Mouse (Mus musculus): ENCODE data around the gene Jag1. TPM values are rescaled to one million over a fixed set of nuclear protein-coding genes. Genes with fewer than 3 reads are reported as not detected.

Gene Jag1
- polyA plus RNA-seq, 1 experiment, result 3.2 TPM

DNA sequence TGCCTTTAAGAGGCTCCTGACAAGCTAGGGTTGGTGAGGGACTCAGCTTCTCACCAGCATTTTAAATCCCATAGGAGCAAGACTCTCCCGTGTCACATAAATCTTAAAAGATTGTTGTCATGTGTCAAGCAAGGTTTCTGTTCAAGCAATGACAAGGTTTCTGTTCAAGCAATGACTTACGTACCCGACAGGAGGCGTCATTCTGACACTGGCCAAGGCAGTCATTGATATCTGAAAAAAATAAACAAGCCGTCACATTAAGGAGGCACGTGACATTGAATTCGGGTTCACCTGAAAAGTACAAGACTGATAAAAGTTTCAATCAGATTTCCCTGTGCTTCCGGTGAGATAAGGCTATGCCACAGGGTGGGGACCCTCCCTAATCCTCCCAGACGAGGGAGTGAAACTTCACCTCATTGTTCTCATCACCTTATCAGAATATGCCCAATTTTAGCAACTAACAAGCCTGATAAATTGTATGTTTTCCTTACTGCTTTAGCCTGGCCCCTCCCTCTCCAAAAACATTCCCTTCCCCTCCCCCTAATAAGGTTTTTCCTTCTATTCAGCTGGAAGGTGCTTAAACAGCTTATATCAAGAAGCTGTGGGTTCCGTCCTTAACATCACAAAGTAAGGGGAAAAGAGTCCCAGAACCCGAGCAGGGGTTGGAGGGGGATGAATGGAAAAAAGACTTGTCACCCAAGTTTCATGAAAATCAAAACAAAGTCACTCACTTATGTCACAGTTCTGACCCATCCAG is 24.5 kb downstream of the Jag1 start:
- Histone ChIP-seq H3K4me1 (ENCODE audit: control insufficient read depth, insufficient read depth, insufficient read length, low read length) (no peaks in the 10 kb centered on the region), H3K27ac (ENCODE audit: insufficient read depth, low read depth, low read length) (no peak overlapping the region), H3K4me3 (ENCODE audit: low read depth, low read length) (no peak overlapping the region), H3K27me3 (ENCODE audit: control insufficient read depth, insufficient read depth, low read length) (no peaks in the 10 kb centered on the region), H3K36me3 (ENCODE audit: control insufficient read depth, insufficient read depth, low read length) (peaks cover 77% of the 10 kb centered on the region)
- 63% methylated on average over 11 of the region's 11 CpGs for WGBS
- TF ChIP-seq CTCF (IDR thresholded peaks at IDR 0.05; ENCODE audit: extremely low read depth, insufficient read length, insufficient replicate concordance, low read depth, low read length), result no peak
- no peak for TF ChIP-seq POLR2A (IDR thresholded peaks at IDR 0.05; ENCODE audit: low read depth, low read length)

DNA sequence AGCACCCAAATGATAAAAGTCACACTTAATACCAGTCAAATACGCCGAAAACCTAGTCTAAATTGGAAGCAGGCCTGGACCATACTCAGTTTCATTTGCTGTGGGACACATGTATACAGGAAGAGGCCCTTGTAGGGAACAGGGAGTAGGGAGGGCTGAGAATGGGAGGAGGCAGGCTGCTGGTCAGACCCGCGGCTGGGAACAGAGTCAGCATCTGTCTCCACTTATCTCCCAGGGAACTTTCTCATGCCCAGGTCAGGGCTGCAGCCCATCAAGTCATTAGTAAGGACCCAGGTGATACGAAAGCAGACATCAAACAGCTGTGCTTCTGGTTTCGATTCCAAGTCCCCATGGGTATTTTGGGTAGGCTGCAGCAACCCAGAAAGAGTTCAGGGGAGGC is 28.7 kb downstream of the Jag1 start:
- Histone ChIP-seq H3K27me3 (ENCODE audit: control insufficient read depth, insufficient read depth, low read length) (no peaks in the 10 kb centered on the region), H3K36me3 (ENCODE audit: control insufficient read depth, insufficient read depth, low read length) (peaks cover 87% of the 10 kb centered on the region), H3K4me3 (ENCODE audit: low read depth, low read length) (no peak overlapping the region), H3K4me1 (ENCODE audit: control insufficient read depth, insufficient read depth, insufficient read length, low read length) (no peaks in the 10 kb centered on the region), H3K27ac (ENCODE audit: insufficient read depth, low read depth, low read length) (no peak overlapping the region)
- no peak for TF ChIP-seq POLR2A (IDR thresholded peaks at IDR 0.05; ENCODE audit: low read depth, low read length)
- TF ChIP-seq CTCF (IDR thresholded peaks at IDR 0.05; ENCODE audit: extremely low read depth, insufficient read length, insufficient replicate concordance, low read depth, low read length), result no peak
- WGBS, result 73% methylated on average over 6 of the region's 6 CpGs

DNA sequence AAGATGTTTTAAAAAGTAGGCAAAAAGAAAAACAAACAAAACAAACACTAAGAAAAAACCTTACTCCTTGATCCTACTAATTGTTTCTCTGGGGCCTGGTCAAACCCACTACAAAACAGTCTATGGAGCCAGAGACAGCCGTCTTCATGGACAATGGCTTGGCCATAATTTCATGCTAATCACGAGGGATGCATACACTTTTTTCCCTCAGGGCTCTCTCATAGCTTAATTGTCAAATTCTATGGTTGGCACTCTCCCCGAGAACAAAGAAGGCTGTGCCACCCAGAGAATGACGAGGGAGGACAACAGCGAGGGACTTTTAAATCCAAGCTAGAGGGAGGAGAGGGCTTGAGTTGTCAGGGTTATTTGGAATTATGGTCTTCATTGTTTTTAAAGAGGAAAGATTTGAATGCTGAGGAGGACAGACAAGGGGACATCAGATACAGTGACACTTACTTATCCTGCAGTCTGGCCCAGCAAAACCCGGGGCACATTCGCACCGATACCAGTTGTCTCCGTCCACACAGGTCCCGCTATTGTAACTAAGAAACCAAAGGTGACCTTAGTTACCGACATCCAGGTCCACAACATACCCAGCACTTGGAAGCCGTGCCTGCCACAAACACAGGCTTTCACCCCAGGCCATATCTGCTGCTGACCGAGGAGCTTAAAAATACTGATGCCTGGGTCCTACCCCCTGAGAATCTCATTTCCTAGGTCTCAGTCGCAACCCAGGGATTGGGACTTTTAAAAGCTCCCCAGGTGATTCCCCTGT is 29.6 kb downstream of the Jag1 start:
- 92% methylated on average over 14 of the region's 14 CpGs for WGBS
- Histone ChIP-seq H3K27me3 (ENCODE audit: control insufficient read depth, insufficient read depth, low read length) (no peaks in the 10 kb centered on the region), H3K4me3 (ENCODE audit: low read depth, low read length) (no peak overlapping the region), H3K27ac (ENCODE audit: insufficient read depth, low read depth, low read length) (no peak overlapping the region), H3K4me1 (ENCODE audit: control insufficient read depth, insufficient read depth, insufficient read length, low read length) (no peaks in the 10 kb centered on the region), H3K36me3 (ENCODE audit: control insufficient read depth, insufficient read depth, low read length) (peaks cover 83% of the 10 kb centered on the region)
- TF ChIP-seq POLR2A (IDR thresholded peaks at IDR 0.05; ENCODE audit: low read depth, low read length) (no peak), CTCF (IDR thresholded peaks at IDR 0.05; ENCODE audit: extremely low read depth, insufficient read length, insufficient replicate concordance, low read depth, low read length) (no peak)

DNA sequence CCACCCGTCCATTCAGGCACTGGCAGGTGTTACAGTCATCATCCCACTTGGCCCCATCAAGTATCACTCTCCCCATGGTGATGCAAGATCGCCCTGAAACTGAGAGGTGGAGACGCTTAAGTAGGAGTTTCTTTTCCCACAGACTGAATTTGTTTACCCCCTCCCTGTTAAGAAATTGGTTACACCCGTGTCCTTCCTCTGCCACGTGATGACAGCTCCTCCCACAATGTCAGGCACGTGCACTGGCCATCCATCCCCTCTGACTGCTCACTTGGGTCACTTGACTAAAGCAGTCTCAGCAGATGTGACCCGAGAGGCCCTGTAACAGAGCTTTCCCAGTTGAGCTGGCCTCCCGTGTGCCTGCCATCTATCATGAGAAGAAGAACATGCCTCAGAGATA is 31.2 kb downstream of the Jag1 start:
- Histone ChIP-seq H3K4me3 (ENCODE audit: low read depth, low read length) (no peak overlapping the region), H3K27me3 (ENCODE audit: control insufficient read depth, insufficient read depth, low read length) (no peaks in the 10 kb centered on the region), H3K36me3 (ENCODE audit: control insufficient read depth, insufficient read depth, low read length) (peaks cover 69% of the 10 kb centered on the region), H3K4me1 (ENCODE audit: control insufficient read depth, insufficient read depth, insufficient read length, low read length) (peaks cover 3% of the 10 kb centered on the region), H3K27ac (ENCODE audit: insufficient read depth, low read depth, low read length) (no peak overlapping the region)
- 69% methylated on average over 8 of the region's 8 CpGs for WGBS
- TF ChIP-seq POLR2A (IDR thresholded peaks at IDR 0.05; ENCODE audit: low read depth, low read length) (no peak), CTCF (IDR thresholded peaks at IDR 0.05; ENCODE audit: extremely low read depth, insufficient read length, insufficient replicate concordance, low read depth, low read length) (no peak)

DNA sequence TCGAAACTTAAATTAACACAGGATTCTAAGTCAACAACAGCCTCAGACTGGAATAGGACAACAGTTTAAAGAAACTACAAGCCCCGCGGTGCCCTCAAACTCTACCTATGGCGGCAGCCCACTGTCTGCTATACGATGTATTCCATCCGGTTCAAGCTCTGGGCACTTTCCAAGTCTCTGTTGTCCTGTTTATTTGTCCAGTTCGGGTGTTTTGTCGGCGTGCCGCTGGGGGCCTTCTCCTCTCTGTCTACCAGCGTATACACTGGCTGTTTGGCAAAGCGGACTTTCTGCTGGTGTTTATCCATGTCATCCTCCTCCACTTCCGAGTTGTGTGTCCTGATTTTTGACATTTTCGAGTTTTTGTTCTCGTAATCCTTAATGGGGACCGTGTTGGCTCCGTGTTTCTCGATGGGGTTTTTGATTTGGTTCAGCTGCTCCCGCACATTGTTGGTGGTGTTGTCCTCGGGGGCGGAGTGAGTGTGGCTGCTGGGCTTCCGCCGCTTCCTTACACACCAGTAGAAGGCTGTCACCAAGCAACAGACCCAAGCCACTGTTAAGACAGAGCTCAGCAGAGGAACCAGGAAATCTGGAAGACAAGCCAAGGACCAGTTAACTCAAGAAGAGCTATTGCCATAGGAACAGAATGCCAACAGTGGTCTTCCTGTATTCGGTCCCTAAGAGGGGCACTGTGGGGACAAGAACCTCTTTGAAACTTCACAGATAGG is 33.4 kb downstream of the Jag1 start:
- Histone ChIP-seq H3K27me3 (ENCODE audit: control insufficient read depth, insufficient read depth, low read length) (no peaks in the 10 kb centered on the region), H3K36me3 (ENCODE audit: control insufficient read depth, insufficient read depth, low read length) (peaks cover 50% of the 10 kb centered on the region), H3K4me1 (ENCODE audit: control insufficient read depth, insufficient read depth, insufficient read length, low read length) (peaks cover 5% of the 10 kb centered on the region), H3K4me3 (ENCODE audit: low read depth, low read length) (no peak overlapping the region), H3K27ac (ENCODE audit: insufficient read depth, low read depth, low read length) (0 out of 2 replicates have a peak overlapping the region, but pooled peaks have one; percentile 21)
- TF ChIP-seq CTCF (IDR thresholded peaks at IDR 0.05; ENCODE audit: extremely low read depth, insufficient read length, insufficient replicate concordance, low read depth, low read length) (no peak), POLR2A (IDR thresholded peaks at IDR 0.05; ENCODE audit: low read depth, low read length) (no peak)
- WGBS, result 82% methylated on average over 24 of the region's 24 CpGs

DNA sequence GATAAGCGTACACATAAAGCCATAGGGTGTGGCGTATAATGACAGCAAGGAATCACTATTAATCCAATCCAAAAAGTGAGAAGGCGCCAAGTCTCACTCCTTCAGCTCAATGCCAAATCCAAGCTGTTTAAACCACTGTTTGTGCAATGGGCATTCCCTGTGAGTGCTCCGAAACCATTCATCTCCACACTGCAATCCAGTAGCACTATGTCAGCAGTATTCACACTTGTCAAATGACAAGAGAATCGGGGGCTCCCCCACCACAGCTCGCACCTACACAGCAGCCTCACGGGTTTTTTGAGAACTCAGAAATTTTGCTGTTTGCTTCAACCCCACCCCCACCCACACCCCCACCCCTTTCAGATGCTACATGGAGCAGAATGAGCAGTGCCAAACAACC is 35.4 kb downstream of the Jag1 start:
- Histone ChIP-seq H3K27ac (ENCODE audit: insufficient read depth, low read depth, low read length) (no peak overlapping the region), H3K4me1 (ENCODE audit: control insufficient read depth, insufficient read depth, insufficient read length, low read length) (peaks cover 5% of the 10 kb centered on the region), H3K27me3 (ENCODE audit: control insufficient read depth, insufficient read depth, low read length) (no peaks in the 10 kb centered on the region), H3K36me3 (ENCODE audit: control insufficient read depth, insufficient read depth, low read length) (peaks cover 32% of the 10 kb centered on the region), H3K4me3 (ENCODE audit: low read depth, low read length) (no peak overlapping the region)
- WGBS, result 92% methylated on average over 7 of the region's 7 CpGs
- no peak for TF ChIP-seq POLR2A (IDR thresholded peaks at IDR 0.05; ENCODE audit: low read depth, low read length)
- no peak for TF ChIP-seq CTCF (IDR thresholded peaks at IDR 0.05; ENCODE audit: extremely low read depth, insufficient read length, insufficient replicate concordance, low read depth, low read length)

DNA sequence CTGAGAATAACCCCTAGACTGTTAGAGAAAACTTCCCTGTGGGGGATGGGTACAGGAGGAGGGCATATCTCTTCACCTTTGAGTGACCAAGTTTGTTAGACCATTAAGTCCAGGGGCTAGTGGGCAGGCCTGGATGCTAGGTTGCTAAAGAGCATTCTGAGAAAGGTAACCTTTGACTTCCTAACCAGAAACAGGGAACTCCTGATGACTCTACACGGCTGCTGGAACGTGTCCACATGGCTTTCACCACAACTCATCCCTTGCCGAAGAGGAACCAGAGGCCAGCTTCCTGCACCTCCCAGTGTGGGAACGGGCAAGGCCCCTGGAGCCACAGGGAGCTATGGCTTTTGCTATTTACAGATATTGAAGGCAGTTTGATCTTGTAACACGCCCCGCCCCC is 36.0 kb downstream of the Jag1 start:
- Histone ChIP-seq H3K27me3 (ENCODE audit: control insufficient read depth, insufficient read depth, low read length) (no peaks in the 10 kb centered on the region), H3K4me1 (ENCODE audit: control insufficient read depth, insufficient read depth, insufficient read length, low read length) (peaks cover 5% of the 10 kb centered on the region), H3K36me3 (ENCODE audit: control insufficient read depth, insufficient read depth, low read length) (peaks cover 27% of the 10 kb centered on the region), H3K27ac (ENCODE audit: insufficient read depth, low read depth, low read length) (no peak overlapping the region), H3K4me3 (ENCODE audit: low read depth, low read length) (no peak overlapping the region)
- TF ChIP-seq POLR2A (IDR thresholded peaks at IDR 0.05; ENCODE audit: low read depth, low read length), result no peak
- TF ChIP-seq CTCF (IDR thresholded peaks at IDR 0.05; ENCODE audit: extremely low read depth, insufficient read length, insufficient replicate concordance, low read depth, low read length), result no peak
- WGBS, result 59% methylated on average over 6 of the region's 6 CpGs

All from small intestine, adult 2 months (tissue).